Mouse (Mus musculus): ENCODE results near the gene Tle3. TPM values are rescaled to one million over a fixed set of nuclear protein-coding genes. Genes with fewer than 3 reads are reported as not detected.
A peak's percentile ranks its signal among the peaks of the same experiment; 100 is the strongest.

The Tle3 gene
- total RNA-seq, 1 experiment from 2014 or later, result 119 TPM

DNA sequence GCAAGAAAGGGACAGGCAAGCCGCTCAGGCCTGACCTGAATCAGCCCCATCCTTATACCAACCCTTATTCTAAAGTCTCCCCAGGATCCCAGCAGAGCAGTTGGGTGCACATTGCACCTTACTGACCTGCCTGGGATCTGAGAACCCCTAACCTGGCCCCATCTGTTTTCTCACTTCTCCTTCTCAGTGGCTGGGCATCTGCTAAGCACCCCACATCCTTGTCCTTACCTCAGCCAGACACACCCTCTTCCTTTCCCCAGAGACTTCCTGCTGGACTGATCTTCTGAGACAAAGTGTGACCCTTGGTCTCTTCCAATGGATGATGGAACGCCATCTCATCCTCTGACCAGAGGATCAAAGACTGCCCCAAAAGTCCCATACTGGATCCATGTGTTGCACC, 74.8 kb downstream of the Tle3 start:
- ATAC-seq (replicated peaks; ENCODE audit: insufficient number of reproducible peaks, low FRiP score, low TSS enrichment, poor library complexity, severe bottlenecking), result no peak

DNA sequence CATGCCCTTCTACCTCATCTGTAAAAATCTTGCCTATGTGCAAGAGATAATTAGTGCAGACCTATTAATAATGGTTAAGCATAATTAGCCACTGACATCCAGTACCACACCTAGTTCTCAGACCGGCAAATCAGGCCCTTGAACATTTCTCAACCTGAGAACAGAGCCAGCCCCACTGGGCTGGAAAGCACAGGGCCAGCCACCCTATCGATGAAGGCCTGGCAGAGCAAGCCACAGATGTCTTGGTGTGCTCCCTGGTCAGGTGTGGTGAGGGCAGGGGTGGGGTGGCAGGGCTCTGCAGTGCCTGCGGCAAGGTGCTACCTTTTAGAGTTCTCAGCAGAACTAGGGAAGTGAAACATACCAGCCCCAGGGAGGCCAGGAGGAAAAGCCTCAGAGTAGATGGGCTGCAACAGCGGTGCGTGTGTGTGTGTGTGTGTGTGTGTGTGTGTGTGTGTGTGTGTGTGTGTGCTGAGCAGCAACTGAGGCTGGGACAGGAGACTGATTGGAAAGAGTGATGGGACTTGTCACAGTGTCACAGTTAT, 77.3 kb downstream of the Tle3 start:
- ATAC-seq (replicated peaks; ENCODE audit: insufficient number of reproducible peaks, low FRiP score, low TSS enrichment, poor library complexity, severe bottlenecking), result peak; percentile 54; the same call in 1 of the 2 replicates

GRCm38 (mm10) chr9:61452081-61452480, 79.9 kb downstream of the Tle3 start:
- ATAC-seq (replicated peaks; ENCODE audit: insufficient number of reproducible peaks, low FRiP score, low TSS enrichment, poor library complexity, severe bottlenecking), result no peak

GRCm38 (mm10) chr9:61455861-61456261, 83.7 kb downstream of the Tle3 start:
- no peak for ATAC-seq (replicated peaks; ENCODE audit: insufficient number of reproducible peaks, low FRiP score, low TSS enrichment, poor library complexity, severe bottlenecking)

GRCm38 (mm10) chr9:61456441-61457161, 84.4 kb downstream of the Tle3 start:
- ATAC-seq (replicated peaks; ENCODE audit: insufficient number of reproducible peaks, low FRiP score, low TSS enrichment, poor library complexity, severe bottlenecking), result no peak

DNA sequence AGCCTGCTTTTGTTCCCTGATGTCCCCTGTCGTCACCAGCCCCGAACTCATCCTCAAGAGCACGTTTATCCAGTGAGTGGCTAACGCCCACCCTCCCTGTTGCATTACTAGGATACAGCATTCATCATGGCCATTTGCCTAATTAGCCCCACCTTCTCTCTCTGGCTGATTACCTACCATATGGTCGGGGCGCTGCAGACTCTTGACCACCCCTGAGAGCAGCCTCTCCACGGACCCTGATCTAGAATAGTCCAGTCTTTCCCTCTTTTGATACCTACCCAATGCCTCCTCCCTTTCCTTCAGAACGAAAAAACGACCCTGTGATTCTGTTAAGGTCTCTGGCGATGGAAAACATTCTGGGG, 85.0 kb downstream of the Tle3 start:
- ATAC-seq (replicated peaks; ENCODE audit: insufficient number of reproducible peaks, low FRiP score, low TSS enrichment, poor library complexity, severe bottlenecking), result no peak

DNA sequence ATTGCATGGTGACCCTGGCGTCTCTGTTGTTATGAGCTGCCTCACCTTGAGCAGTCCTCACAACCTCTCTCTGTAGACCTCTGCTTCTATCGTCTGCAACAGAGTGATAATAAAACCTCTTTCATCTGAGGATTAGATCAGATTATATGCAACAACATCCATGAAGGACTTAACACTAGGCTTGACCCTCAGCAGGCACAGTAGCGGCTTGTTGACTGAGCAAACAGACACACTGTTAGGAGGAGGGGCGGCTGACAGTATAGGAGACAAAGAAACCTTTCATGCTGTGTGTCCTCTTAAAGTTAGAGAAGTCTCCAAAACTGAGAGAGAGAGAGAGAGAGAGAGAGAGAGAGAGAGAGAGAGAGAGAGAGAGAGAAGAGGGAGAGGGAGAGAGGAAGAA, 89.7 kb downstream of the Tle3 start:
- no peak for ATAC-seq (replicated peaks; ENCODE audit: insufficient number of reproducible peaks, low FRiP score, low TSS enrichment, poor library complexity, severe bottlenecking)

GRCm38 (mm10) chr9:61467436-61467835, 95.3 kb downstream of the Tle3 start:
- ATAC-seq (replicated peaks; ENCODE audit: insufficient number of reproducible peaks, low FRiP score, low TSS enrichment, poor library complexity, severe bottlenecking), result no peak
